Mouse (Mus musculus) CH12.LX (cell line): Measurements from ENCODE around the gene Tmem170b.

ENCODE experiments used
- BHLHE40 ChIP-seq: IDR thresholded peaks from 2 replicates; pipeline ENCODE4 v1.6.1; 2011; ENCODE audit warnings: mild to moderate bottlenecking, low read depth, low read length, improper control_type of control experiment
- CTCF ChIP-seq, 2 experiments: IDR thresholded peaks in 1 of 2; conservative IDR thresholded peaks in 1 of 2; 2 replicates each; pipeline ENCODE4 v1.5.1; 2011 to 2012; ENCODE audit warnings: low read depth in 2 of 2, low read length in 2 of 2, improper control_type of control experiment in 1 of 2, inconsistent platforms in 1 of 2, mild to moderate bottlenecking in 1 of 2, moderate library complexity in 1 of 2
- E2F4 ChIP-seq: IDR thresholded peaks from 2 replicates; pipeline ENCODE4 v1.6.1; 2011; ENCODE audit warnings: low read depth, low read length, improper control_type of control experiment; ENCODE audit not compliant: insufficient replicate concordance
- GABPA ChIP-seq: IDR thresholded peaks from 2 replicates; pipeline ENCODE4 v1.6.1; 2012; ENCODE audit warnings: low read depth, low read length, improper control_type of control experiment, inconsistent platforms; ENCODE audit not compliant: insufficient replicate concordance
- MYC ChIP-seq: IDR thresholded peaks from 2 replicates; pipeline ENCODE4 v1.6.1; 2011; ENCODE audit warnings: low read depth, mild to moderate bottlenecking, improper control_type of control experiment, low read length
- POLR2A ChIP-seq: IDR thresholded peaks from 2 replicates; pipeline ENCODE4 v1.6.1; 2011; ENCODE audit warnings: low read depth, mild to moderate bottlenecking, improper control_type of control experiment, low read length
- ZMIZ1 ChIP-seq: IDR thresholded peaks from 2 replicates; pipeline ENCODE4 v1.6.1; 2012; ENCODE audit warnings: low read depth, mild to moderate bottlenecking, inconsistent platforms, low read length, improper control_type of control experiment
- ZNF384 ChIP-seq: IDR thresholded peaks from 2 replicates; pipeline ENCODE4 v1.6.1; 2012; ENCODE audit warnings: low read depth, low read length, improper control_type of control experiment, inconsistent platforms

DNA sequence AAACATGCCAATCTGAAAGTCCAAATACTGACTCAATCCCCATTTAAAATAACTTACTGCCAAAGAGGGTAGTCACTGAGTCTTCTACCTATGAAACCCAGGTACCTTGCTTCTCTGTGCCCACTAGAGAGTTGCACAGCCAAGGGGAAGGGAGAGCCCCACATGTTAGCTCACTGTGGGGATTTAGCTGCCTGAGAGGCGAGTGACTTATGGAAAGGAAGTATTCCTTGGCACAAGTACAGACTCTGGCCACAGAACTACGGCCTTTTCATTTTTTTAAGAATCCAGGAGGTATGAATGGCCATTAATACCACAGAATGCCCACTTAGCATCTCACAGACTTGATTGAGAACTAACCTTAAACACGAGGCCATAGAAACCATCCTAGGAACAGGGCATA lies 35.9 kb upstream of the Tmem170b start:
- TF ChIP-seq CTCF (conservative IDR thresholded peaks at IDR 0.05 in 1 of 2, IDR thresholded peaks at IDR 0.05 in 1 of 2; ENCODE audit: low read depth in 2 of 2, low read length in 2 of 2), result no peak
- TF ChIP-seq POLR2A, result no peak
- no peak for TF ChIP-seq ZNF384
- TF ChIP-seq MYC, result no peak
- no peak for TF ChIP-seq E2F4
- no peak for TF ChIP-seq ZMIZ1
- no peak for TF ChIP-seq BHLHE40
- TF ChIP-seq GABPA, result no peak
